Mouse (Mus musculus): ENCODE measurements around the gene Sox5.
A peak's percentile ranks its signal among the peaks of the same experiment; 100 is the strongest.

Sox5 gene

DNA sequence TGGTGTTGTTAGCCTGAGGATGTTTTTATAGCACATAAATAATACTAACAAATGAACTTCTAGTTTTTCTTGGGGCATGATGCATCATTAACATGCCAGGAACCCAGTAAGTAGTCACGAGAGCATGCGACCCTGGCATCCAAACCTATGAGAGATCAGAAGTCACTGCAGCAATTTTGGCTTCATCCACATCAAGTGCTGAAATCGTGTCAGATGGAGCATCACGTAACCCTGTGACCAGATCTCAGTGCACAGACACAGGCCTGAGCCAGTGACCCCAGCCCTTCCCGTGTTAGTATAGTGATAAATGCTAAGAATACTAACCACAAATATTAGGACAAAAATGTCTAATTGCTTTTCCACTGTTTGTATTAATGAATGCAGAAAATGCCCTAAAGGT, 58.8 kb downstream of the Sox5 start:
- DNase-seq (ENCODE audit: low read depth in 2 of 2, low spot score in 2 of 2) = no peak

DNA sequence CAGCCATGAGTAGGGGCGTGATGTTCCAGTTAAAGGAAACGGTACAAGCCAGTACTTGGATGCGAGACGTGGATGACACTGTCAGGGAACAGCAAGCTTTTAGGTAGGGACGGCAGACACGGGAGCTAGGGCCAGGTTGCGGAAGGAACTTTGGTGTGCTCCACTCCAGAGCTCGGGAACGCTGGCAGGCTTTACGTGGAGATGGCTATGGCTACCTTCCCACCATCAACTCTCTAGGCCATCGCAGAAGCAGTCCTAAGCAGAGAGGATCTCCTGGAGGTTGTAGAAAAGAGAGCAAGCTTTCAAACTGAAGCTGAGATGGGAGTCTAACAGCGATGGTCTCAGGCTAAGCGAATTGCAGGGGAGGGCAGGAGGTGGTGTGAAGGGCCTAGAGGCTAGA, 60.9 kb downstream of the Sox5 start:
- no peak for DNase-seq (ENCODE audit: low read depth in 2 of 2, low spot score in 2 of 2)

DNA sequence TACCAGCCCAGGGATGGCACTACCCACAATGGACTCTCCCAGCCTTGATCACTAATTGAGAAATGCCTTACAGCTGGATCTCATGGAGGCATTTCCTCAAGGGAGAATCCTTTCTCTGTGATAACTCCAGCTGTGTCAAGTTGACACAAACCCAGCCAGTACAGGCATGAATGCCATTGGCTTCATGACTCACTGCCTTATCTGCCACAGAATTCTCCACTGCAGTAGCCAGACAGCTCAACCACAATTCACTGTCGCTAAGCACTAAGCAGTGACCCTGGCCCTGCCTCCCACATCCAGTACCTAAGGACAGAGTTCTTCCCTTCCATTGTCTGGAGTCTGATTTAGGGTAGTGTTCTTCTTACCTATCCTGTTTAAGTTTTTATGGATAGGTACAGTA, 65.4 kb downstream of the Sox5 start:
- no peak for DNase-seq (ENCODE audit: low read depth in 2 of 2, low spot score in 2 of 2)

DNA sequence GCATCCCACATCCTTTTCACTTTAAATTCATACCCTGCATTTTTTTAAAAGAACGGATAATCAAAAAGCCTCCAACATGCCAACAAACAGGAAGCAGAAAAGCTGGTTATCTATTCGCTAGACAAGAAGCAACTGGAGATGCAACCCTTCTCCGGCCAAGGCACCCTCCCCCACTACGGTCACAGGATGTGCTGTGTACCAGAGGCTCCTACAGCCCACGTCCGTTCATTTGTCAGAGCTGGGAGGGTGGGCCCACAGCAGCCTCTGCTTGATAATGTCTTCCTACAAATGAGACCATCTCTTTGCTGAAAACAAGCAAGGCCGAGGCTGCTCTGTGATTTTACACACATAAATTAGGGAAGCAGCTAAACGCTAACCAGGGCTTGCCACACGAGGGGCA, 69.9 kb downstream of the Sox5 start:
- peak in 1 of 2 experiments; percentile 4 for DNase-seq (ENCODE audit: low read depth in 2 of 2, low spot score in 2 of 2)

DNA sequence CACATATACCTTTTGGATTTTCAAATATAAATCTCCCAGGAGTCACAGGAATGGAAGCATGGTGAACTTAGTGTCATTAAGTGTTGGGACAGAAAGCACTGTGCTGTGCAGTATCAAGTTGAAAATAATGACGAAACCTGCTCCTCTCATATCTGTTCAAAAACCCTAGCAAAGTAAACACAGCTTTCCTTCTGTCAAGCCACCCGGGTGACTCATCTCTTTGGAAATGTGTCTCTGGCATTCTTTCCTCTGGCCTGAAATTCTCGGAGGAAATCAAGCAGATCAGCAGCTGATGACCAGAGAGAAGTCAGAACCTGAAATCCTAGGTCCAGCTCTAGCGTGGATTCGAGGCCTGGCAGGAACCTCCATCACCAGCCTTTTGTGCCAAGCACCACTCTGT, 71.0 kb downstream of the Sox5 start:
- no peak for DNase-seq (ENCODE audit: low read depth in 2 of 2, low spot score in 2 of 2)

DNA sequence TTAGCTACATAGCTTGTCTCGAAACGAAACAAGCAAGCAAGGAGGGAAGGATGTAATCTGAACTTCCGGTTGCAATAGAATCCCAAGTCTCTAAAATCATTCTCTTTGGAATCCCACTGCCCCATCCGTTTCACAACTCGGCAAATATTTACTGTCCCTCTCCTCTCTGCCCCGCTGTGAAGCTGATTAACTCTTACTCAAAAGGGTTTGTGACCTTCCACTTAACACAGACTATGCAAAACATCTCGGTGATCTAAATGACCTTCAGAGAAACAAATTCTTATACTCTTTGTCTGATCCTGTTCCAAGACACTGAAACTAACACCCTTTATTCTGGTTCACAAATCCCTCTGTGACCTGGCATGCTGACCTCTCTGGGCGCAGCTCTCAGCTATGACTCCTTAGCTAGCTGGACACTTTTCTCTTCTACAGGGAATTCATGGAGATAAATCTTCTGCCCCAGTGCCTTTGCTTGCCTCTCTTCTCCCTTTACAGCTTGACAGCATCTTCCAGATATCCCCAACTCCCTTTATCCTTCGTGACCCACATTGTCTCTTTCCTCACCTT, 72.1 kb downstream of the Sox5 start:
- DNase-seq (ENCODE audit: low read depth in 2 of 2, low spot score in 2 of 2) = no peak

DNA sequence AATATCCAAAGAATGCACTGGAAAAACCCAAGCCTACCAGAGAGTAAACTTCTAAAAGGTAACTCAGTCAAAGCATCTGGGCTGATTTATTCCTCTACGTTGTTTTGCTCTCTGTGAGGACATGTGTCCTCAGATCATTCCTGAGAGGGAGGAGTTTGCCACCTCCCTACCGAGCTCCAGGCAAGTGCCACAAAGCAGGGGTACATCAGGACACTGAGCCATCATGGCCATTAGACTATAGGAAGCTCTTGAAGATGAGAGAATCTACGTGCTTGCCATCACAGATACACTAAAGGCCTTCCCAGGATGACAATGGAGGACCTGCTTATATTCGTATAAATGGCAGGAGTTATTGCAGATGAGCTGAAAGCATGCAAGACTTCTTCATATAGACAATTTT, 73.4 kb downstream of the Sox5 start:
- no peak for DNase-seq (ENCODE audit: low read depth in 2 of 2, low spot score in 2 of 2)

DNA sequence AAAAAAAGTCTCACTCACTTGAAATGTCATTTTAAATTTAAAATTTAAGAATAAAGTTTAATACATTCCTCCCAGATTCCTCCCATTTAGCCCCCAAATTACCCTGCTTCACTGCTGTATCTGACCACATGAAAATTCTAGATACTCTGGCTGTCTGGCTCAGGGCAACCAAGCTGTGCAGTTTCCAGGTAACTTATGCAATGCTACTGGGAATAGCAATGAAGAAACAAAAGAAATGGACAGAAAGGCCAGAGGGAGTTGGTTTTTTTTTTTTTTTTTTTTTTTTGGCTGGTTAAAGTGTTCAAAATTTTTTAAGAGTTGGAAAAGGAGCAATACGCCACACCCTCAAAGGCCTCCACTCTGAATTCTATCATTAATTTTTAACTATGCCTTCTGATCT, 73.8 kb downstream of the Sox5 start:
- DNase-seq (ENCODE audit: low read depth in 2 of 2, low spot score in 2 of 2) = no peak

DNA sequence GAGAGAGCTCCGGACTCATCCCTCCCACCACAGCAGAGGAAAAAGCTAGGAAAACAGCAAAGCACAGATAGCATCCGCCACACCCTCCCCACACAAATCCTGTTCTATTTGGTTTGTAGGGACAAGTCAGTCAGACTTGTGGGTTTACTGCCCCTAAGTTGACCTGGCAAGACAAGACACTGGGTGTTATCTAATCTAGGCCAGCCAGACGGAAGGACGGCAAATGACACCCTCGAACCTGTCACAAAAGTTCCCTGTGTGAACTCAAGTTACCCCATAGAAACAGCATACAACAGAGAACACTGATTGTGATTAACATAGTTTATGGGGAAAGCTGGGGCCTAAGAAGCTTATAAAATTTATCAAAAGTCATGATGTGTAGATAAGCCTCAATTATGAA, 76.8 kb downstream of the Sox5 start:
- no peak for DNase-seq (ENCODE audit: low read depth in 2 of 2, low spot score in 2 of 2)

DNA sequence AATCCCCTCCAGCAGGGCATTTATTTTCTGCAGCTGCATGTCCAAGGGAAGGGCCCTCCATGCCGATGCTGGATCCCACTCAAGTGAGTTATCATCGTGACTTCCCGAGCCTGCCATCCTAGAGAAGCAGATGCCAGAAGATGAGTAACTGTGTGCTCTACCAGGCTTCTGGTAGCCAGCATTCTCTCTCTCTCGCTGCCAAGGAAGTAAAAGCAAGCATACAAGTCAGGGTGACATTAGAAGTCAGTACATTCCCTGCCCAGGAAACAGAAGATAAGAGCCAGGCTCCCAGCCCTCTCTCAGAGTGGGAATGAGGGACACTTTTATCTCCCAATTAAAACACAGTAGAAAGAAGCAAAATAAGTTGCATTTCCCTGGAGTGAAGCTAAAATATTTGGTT, 86.1 kb downstream of the Sox5 start:
- DNase-seq (ENCODE audit: low read depth in 2 of 2, low spot score in 2 of 2) = no peak

DNA sequence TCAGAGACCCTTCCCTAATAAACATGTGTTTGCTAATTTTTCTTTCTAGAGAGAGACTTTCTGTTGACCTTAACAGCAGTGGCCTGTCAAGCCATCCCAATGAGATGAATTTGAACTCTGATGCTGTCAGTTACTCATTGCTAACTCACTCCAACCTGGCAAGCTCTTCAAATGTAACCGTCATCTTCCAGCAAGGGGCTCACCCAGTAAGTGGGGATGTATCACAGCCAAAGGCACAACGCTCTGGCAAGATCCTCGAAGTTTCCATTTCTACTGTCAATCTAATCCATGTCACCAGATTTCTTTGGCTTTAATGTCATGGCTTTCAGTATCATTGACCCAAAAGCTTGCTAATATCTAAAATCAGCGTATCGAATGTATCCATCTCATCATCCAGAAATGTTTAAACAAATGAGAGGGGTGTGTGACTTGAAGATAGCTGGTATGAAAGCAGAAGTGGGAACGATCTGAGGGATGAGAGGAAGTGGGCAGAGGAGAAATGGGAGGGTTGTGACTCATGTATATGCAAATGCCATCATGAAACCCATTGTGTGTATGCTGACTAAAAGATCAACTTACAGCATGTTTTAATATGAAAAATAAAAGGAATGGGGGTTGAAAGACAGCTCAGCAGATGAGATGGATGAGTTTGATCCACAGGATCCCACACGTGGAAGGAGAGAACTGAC, 88.4 kb downstream of the Sox5 start:
- DNase-seq (ENCODE audit: low read depth in 2 of 2, low spot score in 2 of 2) = no peak

DNA sequence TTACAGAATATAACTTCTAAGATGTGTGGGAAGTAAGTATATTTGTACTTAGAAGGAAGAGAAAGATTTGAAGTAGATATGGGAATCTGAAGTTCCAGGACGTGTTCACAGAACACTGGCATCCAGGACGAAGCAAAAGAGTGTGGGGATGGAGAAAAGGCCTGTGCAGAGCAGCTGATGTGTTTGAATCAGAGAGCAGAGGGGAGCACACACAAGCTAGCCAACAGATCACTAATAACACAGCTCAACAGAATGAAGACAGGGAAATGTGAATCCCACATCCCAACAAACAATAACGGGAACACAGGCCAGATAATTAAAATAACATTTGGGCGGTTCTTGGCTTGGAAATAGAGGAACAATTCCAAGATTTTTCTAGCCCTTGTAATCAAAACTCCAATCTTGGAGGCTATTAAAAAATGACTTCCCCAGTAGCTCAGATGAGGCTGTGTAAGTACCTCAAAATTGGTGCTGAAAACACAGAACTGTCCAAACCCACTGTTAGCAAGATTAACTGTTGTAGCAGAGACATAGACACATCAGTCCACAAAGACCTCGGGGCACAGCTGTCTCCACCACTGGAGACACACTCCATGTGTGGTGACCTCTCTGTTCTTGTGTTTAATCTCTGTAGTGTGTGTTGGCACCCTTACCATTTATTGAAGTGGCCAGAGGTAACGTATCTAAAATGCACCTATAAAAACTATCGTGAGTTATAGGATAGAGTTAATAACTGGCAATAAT, 90.3 kb downstream of the Sox5 start:
- no peak for DNase-seq (ENCODE audit: low read depth in 2 of 2, low spot score in 2 of 2)

DNA sequence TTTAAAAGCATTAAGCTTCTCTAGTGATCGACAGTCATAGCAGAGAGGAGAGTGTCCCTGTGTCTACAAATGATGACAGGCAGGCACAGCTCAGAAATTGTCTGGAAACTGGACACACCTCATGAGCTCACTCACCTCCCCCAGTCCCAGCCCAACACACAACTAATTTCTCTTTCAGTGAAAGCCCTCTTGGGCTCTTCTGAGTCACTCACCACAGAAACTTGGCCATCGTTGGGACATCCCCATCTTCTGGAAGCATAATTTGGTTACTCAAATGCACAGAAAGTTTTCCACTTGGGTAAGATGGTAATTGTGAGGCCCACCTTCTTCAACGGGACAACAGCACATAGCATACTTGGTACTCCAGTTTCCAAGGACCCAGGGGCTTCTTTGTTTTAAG, 92.7 kb downstream of the Sox5 start:
- DNase-seq (ENCODE audit: low read depth in 2 of 2, low spot score in 2 of 2) = no peak

DNA sequence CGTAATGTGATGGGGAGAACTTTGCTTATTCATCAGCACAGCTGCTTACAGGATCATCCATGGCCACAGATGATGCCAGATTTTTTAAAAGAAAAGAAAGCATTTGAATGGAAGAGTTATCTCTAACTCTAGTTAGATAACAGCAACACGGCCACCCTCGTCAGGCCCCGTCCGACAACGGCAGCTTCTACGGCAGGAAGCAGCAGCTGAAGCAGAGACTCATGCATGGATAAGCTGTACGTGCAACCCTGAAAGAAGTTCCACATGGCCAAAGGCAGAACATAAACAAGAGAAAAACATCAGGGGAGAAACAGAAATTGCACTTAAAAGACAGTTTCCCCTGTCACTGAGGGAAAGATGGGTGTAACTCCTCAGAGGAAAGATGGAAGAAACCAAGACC, 94.1 kb downstream of the Sox5 start:
- no peak for DNase-seq (ENCODE audit: low read depth in 2 of 2, low spot score in 2 of 2)

DNA sequence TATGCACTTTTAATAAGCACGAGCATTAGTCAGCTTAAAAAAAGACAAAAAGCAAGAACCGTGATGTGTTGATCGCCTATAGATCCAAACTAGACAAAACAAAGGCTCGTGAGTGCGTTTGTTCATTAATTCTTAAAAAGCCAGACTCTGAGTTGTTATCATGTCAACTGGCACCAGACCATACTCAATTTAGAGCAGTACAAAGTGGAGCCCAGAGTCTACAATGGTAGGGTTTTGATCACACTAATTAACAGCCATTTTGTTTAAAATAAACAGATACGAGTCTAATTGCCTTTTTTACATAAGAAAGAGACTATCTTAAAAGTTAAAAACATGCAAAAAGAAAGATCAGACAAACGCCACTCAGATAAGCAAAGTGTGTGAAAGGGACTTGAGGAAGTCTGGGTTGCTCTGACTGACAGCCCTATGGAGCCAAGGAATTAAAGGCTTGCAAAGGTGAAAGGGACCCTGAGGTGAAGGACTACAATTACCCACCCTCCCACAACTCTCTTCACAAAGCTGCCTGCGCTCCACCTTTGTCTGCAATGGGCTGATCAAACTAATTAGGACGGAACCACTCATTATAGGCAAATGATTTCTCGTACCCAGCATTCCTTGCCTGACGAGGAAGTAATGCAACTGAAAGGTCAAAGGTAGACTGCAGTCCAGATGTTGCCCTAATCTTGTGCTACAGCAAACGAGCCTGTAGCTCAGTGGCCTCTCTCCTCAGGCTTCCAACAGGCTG, 100.6 kb downstream of the Sox5 start:
- no peak for DNase-seq (ENCODE audit: low read depth in 2 of 2, low spot score in 2 of 2)

DNA sequence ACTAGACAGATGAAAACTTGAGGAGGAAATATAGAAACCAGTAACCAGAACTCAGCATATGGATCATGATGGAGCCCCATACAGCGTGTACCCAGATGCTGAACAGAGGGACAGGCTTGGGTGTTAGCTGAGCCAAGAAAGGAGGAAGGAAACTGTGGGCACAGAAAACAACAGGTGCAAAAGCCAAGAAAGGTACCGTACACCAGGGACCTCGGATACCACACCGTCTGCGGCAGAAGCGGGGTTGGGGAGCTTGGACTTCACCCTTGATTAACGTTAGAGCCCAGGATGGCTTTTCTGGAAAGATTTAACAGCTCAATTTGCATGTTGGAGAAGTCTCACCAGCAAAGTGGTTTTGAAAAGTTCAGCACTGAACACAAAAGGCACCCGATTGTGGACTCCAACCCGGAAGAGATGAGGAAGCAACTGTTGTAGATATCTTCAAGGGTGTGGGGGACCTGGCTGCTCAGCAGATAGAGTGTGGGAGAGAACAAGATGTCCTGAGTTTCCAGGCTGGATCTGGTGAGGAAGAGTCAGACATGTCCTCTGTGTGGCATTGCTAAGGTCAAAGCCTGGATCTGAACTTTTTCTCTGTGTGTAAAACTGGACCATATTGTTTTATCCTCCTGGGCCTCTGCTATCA, 104.2 kb downstream of the Sox5 start:
- peak; percentile 15 to 42 for DNase-seq (ENCODE audit: low read depth in 2 of 2, low spot score in 2 of 2)

DNA sequence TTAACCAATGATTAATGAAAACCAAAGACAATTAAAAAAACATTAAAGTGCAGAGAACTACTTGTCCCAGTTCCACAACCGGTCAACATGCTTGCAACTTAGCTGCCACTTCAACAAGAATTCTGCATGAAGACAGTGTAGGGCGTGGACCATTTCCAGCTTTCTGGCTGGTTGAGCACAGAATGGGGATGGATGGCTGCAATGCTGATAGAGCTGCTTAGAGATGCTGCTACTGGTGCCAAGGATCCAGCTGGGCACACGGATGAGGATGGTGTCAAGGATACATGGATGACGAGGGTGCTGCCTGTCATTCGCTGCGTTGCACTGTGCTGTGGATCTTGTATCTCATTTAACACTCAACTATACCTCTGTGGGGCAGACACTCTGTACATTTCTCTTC, 106.7 kb downstream of the Sox5 start:
- no peak for DNase-seq (ENCODE audit: low read depth in 2 of 2, low spot score in 2 of 2)

DNA sequence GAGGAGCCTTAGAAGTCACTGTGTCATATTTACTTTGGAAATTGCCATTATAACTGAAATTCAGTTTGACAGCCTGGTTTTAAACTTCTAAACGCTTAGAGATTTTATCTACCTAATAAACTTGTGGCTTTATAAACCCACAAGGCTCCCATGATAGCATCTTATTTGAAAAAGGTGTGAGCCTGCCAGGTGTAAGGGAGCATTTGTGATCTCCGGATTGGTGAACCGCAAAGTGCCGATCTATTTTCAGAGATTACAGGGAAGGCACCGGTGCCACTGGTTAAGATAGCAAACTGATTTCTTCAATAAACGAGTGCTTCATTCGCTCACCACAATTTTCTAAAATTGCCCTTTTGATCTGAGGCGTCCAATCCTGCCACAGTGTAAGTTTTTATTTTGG, 107.9 kb downstream of the Sox5 start:
- peak in 1 of 2 experiments; percentile 18 for DNase-seq (ENCODE audit: low read depth in 2 of 2, low spot score in 2 of 2)

DNA sequence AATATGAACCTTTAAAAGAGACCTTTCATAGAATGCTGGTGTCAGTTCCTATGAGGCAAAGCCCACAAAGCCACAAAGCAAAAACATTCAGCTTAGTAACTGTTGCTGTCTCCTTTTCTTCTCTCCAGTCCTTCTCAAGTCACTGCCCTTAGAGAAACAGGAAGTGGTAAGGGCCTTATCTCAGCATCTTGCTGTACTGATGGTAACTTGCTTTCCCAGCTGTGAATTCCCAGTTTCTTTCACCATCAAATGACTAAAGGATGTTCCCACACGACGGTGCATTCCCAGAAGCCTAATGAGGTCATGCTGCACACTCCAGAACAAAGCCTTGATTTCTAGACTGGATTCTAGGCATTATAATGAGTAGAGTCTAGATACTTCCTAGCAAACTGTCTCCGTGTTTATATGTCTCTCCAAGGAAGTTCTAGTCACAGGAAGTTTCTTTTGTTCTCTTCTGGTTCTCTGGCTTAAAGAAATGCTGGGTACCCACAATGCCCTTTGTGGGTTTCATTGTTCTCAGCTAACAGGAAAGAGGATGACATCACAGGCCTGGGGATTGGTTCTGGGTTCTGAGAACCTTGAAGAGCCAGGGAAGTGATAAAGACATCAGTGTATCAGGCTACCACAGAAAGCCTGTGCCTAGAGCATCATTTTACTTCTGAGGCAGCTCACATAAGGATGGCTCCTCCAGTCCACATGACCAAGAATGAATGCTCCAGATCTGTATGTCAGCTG, 111.2 kb downstream of the Sox5 start:
- peak; percentile 65 to 68 for DNase-seq (ENCODE audit: low read depth in 2 of 2, low spot score in 2 of 2)

DNA sequence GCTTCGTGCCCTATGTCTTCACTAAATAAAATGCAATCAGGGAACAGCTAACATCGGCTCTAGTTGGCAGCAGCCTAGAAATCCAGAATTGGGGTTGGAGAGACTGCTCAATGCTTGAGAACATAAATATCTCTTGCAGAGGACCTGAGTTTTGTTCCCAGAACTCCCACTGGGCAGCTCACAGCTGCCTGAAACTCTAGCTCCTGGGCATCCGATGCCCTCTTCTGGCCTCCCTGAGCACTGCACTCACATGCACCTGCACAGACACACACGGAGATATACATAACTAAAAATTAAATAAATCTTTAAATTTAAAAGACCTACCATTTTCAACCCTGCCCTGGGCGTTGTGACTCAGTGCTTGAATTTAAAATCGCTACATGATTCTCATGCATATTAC, 115.2 kb downstream of the Sox5 start:
- DNase-seq (ENCODE audit: low read depth in 2 of 2, low spot score in 2 of 2) = no peak

DNA sequence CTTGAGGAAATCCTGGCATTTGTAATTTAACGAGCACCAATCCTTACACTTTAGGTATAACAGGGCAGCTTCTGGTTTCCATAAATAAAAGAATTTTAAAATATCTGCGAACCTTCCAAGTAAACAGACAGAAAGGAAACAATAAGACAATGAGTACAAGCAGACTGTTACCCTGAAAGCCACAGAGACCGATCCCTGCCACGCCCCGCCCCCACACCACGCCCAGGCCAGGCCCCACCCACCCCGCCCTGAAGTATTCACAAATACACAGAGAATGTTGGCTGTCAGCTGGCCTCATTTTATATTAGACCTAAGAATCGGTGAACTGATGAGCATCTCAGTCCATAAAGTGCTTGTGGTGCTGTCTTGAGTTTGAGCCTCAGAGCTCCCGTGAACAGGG, 117.0 kb downstream of the Sox5 start:
- DNase-seq (ENCODE audit: low read depth in 2 of 2, low spot score in 2 of 2) = peak in 1 of 2 experiments; percentile 41

All from CD8-positive naive resting alpha-beta T cell, adult 2 months (primary cell).